Mouse (Mus musculus) CH12.LX (cell line): ENCODE results near the gene Akap10.

Experiments
- CTCF ChIP-seq, 2 experiments: IDR thresholded peaks in 1 of 2; conservative IDR thresholded peaks in 1 of 2; 2 replicates each; pipeline ENCODE4 v1.5.1; 2011 to 2012; ENCODE audit warnings: low read depth in 2 of 2, low read length in 2 of 2, improper control_type of control experiment in 1 of 2, inconsistent platforms in 1 of 2, mild to moderate bottlenecking in 1 of 2, moderate library complexity in 1 of 2
- GABPA ChIP-seq: IDR thresholded peaks from 2 replicates; pipeline ENCODE4 v1.6.1; 2012; ENCODE audit warnings: low read depth, low read length, improper control_type of control experiment, inconsistent platforms; ENCODE audit not compliant: insufficient replicate concordance
- KAT2A ChIP-seq: IDR thresholded peaks from 2 replicates; pipeline ENCODE4 v1.6.1; 2012; ENCODE audit warnings: low read length, improper control_type of control experiment, inconsistent platforms; ENCODE audit not compliant: insufficient replicate concordance
- MAX ChIP-seq: IDR thresholded peaks from 2 replicates; pipeline ENCODE4 v1.6.1; 2011; ENCODE audit warnings: low read length, improper control_type of control experiment
- POLR2A ChIP-seq: IDR thresholded peaks from 2 replicates; pipeline ENCODE4 v1.6.1; 2011; ENCODE audit warnings: low read depth, mild to moderate bottlenecking, improper control_type of control experiment, low read length
- TCF12 ChIP-seq: IDR thresholded peaks from 2 replicates; pipeline ENCODE4 v1.6.1; 2014; ENCODE audit warnings: low read depth, mild to moderate bottlenecking, inconsistent platforms, low read length, improper control_type of control experiment
- USF1 ChIP-seq: IDR thresholded peaks from 2 replicates; pipeline ENCODE4 v1.6.1; 2014; ENCODE audit warnings: low read depth, mild to moderate bottlenecking, inconsistent platforms, low read length, improper control_type of control experiment
- ZNF384 ChIP-seq: IDR thresholded peaks from 2 replicates; pipeline ENCODE4 v1.6.1; 2012; ENCODE audit warnings: low read depth, low read length, improper control_type of control experiment, inconsistent platforms

DNA sequence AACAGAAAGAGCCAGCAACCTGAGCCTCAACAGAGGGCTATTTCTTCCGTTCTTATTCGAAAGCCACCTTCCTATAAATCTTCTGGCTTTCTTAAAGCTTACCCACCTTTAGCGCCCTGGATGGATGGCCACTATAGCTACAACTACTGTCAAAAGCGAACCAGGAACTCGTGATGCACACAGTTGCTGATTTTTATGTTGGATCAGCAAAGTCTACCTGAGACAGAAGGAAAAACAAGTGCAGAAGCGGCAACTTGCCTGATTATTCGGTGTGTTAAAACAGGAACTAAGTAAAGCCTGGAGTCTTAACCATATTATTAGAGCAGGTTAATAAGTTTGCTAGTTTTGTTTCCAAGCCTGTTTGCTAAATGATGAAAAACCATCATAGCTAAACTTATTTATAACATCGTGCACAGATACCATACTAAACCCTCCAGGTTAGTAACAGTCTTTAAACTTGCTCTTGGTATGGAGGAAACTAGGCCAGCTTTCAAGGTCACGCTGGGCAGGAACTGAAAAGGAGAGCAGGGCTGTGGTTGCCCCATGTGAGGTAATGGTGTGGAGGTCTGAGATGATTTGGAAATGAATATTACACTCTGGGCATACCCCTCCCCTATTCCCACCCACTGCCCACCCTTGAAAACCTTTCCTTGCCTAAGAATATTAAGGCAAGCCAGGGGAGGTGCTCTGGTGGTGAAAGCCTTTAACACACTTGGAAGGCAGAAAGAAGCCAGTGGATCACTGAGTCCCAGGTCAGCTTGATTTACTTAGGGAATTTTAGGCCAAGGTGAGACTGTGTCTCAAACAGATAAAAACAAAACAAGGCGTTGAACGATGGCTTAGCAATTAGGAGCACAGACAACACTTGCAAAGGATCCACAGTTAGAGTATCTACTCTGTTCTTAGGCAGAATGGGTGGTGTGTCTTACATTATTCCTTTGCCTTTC lies 861 bp upstream of the Akap10 start:
- no peak for TF ChIP-seq USF1
- no peak for TF ChIP-seq GABPA
- 0 out of 2 replicates have a peak, but pooled peaks have one; percentile 50 for TF ChIP-seq POLR2A
- TF ChIP-seq CTCF (conservative IDR thresholded peaks at IDR 0.05 in 1 of 2, IDR thresholded peaks at IDR 0.05 in 1 of 2; ENCODE audit: low read depth in 2 of 2, low read length in 2 of 2), result peak in 1 of 2 experiments; percentile 20; a peak in 2 of 4 replicates
- no peak for TF ChIP-seq ZNF384
- peak; percentile 44; the same call in 1 of the 2 replicates for TF ChIP-seq MAX
- TF ChIP-seq TCF12, result no peak; the same call in 1 of the 2 replicates
- 0 out of 2 replicates have a peak, but pooled peaks have one; percentile 32 for TF ChIP-seq KAT2A
